Mouse (Mus musculus) olfactory bulb, adult 2 months (tissue): ENCODE measurements at regions not wholly inside any gene's neighbourhood (a gene's known extent, or its start where the extent isn't known, plus 50 kb on each side); places are given as distances from the start of the nearest gene placed in this dataset.

Experiments used
- H3K27ac ChIP-seq: fragments of 200-500 bp; 2 replicates; pipeline ENCODE4 v1.5.1; 2012; ENCODE audit warnings: low read depth, low read length; ENCODE audit not compliant: insufficient read depth
- H3K4me1 ChIP-seq: fragments of 200-500 bp; 2 replicates; pipeline ENCODE4 v1.6.1; 2012; ENCODE audit warnings: low read length; ENCODE audit not compliant: control insufficient read depth, insufficient read depth
- H3K4me3 ChIP-seq: fragments of 200-500 bp; 2 replicates; pipeline ENCODE4 v1.5.1; 2012; ENCODE audit warnings: mild to moderate bottlenecking, low read depth, low read length, moderate library complexity; ENCODE audit not compliant: insufficient read depth
- CTCF ChIP-seq: fragments of 200-500 bp; IDR thresholded peaks from 2 replicates; pipeline ENCODE4 v1.5.1; 2012; ENCODE audit warnings: low read depth, mild to moderate bottlenecking, low read length, moderate library complexity; ENCODE audit not compliant: insufficient read depth
- POLR2A ChIP-seq: fragments of 200-500 bp; IDR thresholded peaks from 2 replicates; pipeline ENCODE4 v1.6.1; 2012; ENCODE audit warnings: mild to moderate bottlenecking, low read depth, low read length, moderate library complexity; ENCODE audit not compliant: insufficient read depth
- WGBS: fragments of 180-500 bp; shearing (Covaris S2); methylation state at CpG from one replicate; pipeline ENCODE4 v1.1.7; 2018; 5-methylcytosine and 5-hydroxymethylcytosine counted together

DNA sequence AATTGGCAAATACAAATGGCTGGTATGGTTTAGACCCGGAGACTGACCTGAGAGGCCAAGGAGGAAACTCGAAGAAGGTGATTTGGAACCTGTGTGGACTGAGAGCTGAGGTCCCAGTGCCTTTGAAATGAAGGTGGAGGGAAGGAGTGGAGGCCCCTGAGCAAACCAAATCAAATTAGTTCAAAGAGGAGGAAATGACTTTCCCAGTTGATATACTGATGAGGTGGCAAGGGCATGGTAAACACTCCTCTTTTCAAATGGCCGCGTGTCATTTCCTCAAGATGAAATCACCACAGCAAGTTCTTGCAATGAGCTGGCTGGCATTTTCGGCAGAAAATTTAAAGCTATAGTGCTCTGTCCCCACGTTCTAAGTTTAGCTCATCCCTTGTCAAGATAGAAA is 209.1 kb downstream of the Phlda1 start:
- H3K4me1 ChIP-seq, result no peaks in the 10 kb centered on the region
- TF ChIP-seq POLR2A (no peak), CTCF (no peak)
- H3K4me3 ChIP-seq, result no peak overlapping the region
- WGBS, result 84% methylated on average over 6 of the region's 6 CpGs
- H3K27ac ChIP-seq, result no peak overlapping the region

DNA sequence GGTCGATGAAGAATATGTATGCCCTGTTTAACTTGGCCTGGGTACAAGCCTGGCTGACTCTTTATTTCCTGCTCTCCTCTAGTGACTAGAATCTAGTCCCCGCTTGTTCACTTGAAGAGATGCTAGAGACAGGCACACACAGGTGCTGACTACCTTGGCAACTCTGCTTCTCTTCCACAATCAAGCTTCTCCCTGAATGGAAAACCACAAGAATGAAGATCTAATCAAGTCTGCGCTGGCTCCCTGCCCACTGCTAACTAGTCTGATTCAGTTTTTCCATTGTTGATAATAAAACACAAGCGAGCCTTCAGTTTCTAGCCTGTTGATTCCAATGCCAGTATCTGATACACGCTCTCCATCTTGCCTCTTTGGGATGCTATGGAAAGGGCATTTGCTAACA is 213.5 kb downstream of the Phlda1 start:
- no peak for TF ChIP-seq CTCF
- TF ChIP-seq POLR2A, result no peak
- no peak overlapping the region for H3K27ac ChIP-seq
- WGBS, result 68% methylated on average over 5 of the region's 5 CpGs
- H3K4me1 ChIP-seq, result peaks cover 4% of the 10 kb centered on the region
- H3K4me3 ChIP-seq, result no peak overlapping the region

DNA sequence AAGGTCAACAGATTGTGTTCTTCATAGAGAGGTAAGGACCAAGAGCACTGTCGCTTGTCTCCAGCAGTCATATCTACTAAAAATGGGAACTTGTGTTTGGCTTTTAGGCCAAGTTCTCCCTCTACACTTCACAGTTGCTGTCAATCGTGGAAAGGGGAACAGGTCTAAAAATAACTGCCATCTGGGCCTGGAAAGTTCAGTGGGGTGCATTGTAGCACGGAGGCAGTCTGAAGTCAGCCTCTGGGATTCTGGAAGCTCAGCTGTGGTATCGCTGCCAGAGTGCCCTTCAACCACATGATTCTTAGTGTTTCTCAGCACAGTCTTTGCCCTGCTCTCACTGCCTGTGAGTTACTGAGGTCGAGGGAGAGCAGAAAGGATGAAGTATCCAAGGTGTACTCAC is 215.0 kb downstream of the Phlda1 start:
- WGBS, result 54% methylated on average over 5 of the region's 5 CpGs
- Histone ChIP-seq H3K4me1 (peaks cover 4% of the 10 kb centered on the region), H3K4me3 (no peak overlapping the region), H3K27ac (no peak overlapping the region)
- TF ChIP-seq POLR2A (no peak), CTCF (no peak)

DNA sequence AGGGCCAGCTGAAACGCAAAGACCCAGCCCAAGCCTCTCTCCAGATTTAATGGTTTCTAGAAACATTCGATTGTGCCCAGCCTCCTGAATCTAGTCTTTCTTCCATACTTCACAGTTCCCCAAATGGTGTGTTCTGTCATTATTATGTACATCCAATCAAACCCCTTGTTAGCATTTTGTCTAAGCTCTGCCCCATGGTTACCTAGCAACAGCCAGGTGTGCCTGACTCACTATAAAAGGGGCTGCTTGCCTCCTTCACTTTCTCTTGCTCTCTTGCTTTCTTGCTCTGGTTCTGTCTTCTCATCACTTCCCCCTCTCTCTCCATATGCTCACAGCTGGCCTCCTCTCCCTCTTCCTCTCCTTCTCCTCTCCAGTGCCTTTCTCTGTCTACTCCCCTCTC is 217.8 kb downstream of the Phlda1 start:
- TF ChIP-seq POLR2A (no peak), CTCF (no peak)
- 83% methylated on average over 2 of the region's 2 CpGs for WGBS

DNA sequence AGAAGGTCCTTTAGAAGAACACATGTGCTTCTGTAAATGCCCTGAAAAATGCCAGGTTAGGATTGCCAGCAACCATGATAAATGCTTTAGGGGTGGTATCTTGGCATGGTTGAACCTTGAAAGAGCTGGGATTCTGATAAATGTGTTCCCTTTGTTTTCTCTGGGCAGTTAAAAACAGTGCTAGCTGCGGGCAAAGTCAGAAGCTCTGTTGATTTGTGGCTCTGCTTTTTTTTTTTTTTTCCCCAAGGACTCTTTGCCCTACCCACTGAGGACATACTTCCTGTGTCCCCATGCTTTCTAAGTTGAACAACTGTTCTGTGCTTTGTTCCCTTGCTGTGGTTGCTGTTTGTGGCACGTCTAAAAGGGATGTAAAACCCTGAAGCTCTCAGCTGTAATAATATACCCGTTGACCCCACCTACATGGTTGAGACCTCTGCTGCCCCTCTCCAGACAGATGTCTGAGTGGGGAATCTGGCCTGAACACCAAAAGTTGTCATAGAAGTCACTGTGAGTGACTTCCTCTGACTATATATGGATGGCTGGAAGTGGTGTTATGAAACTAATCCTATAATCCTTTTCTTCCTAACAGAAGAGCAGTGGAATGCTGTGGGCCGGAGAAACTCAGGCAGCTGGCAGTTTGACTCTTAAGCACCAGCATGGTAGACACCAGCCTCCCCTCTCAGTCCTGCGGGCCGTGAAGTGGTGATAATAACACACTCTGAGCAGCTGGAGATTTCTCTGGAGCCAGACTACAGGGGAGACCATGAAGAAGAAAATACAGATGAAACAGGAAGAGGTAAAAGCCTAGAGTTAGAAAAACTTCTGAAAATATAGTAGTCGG is 218.7 kb downstream of the Phlda1 start:
- H3K4me3 ChIP-seq, result no peak overlapping the region
- peaks cover 4% of the 10 kb centered on the region for H3K4me1 ChIP-seq
- WGBS, result 72% methylated on average over 7 of the region's 7 CpGs
- TF ChIP-seq CTCF, result no peak
- TF ChIP-seq POLR2A, result no peak
- no peak overlapping the region for H3K27ac ChIP-seq

More for the DNA sequence above, 217.8 kb downstream of the Phlda1 start:
- no peak overlapping the region for H3K27ac ChIP-seq
- H3K4me1 ChIP-seq, result peaks cover 4% of the 10 kb centered on the region
- H3K4me3 ChIP-seq, result no peak overlapping the region

DNA sequence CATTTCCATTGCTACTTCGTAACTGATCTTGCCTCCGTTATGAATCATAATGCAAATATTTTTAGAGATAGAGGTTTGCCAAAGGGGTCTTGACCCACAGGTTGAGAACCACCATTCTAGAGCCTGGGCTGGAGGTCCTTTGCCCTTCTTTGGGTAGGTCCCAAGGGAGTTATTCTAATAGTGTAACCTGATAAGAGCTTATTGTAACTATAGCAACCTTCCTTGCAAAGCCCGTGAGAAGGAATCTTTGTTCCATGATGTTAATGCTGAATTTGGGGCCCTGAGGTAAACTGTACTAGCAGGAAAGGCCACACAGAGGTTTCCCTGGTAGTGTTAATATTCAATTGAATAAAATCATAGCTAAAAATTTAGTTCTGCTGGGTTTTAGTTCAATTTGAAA is 229.9 kb downstream of the Phlda1 start:
- H3K4me3 ChIP-seq, result no peak overlapping the region
- H3K4me1 ChIP-seq, result no peaks in the 10 kb centered on the region
- TF ChIP-seq POLR2A (no peak), CTCF (no peak)
- 76% methylated on average over 3 of the region's 3 CpGs for WGBS
- H3K27ac ChIP-seq, result no peak overlapping the region

DNA sequence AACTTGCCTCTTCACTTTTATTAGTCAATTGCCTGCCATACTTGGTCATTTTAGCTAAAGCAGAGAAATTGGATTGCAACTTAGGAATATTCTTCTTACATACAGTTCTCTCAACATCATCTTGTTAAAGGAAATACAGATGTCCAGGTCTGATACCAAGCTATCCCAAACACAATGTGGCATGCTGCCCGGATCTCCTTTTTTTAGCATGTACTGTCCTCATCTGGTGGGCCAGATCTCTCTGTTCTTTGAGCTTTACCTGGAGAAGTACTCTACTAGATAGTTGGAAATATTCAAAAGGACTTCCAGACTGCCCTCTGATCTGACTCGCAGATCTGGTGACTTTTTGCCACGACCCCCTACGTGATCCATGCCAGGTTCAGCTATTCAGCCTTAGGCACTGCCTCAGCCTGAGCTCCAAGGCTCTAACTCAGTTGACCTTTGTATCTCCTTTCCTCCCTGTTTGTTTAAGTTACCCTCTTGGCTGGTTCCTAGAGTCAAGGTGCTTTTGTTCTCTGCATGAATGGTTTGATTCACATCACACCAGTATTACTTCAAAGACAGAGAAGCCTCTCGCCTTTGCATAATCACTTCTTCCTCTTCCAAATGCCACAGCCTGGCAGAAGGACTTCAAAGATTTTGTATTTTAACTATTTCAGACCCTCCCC is 232.9 kb upstream of the Krr1 start:
- no peak for TF ChIP-seq POLR2A
- Histone ChIP-seq H3K4me1 (no peaks in the 10 kb centered on the region), H3K4me3 (no peak overlapping the region), H3K27ac (no peak overlapping the region)
- WGBS, result 65% methylated on average over 5 of the region's 5 CpGs

DNA sequence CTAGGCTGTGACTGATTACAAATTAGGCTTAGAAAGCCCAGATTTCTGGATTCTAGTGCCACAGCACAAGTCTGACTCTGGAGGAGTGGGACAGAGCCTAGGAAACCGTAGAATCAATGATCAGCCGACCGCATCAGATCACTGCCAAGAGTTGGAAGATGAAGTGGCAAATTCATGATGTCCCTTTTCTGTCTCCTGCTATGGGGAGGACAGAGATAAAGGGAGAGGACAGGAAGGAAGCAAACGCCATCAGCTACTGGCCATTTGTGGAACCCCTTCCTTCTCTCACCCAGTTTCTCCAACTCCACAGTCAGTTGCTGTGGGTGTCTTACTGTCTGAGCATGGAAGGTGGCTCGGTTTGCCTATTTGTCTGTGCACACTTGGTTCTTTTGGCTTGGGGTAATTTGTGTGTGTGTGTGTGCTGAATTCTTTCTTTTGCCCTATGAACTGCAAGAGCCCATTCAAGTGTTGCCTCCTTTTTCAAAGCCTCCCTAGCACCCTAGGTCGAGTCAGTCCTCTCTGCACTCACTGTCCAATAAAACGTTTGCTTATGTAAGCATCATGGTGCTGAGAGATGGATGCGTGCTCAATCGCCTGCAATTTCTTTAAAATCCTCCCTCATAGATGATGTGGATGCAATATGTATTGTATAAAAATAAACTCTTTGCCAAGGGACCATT is 231.7 kb upstream of the Krr1 start:
- H3K4me1 ChIP-seq, result no peaks in the 10 kb centered on the region
- no peak for TF ChIP-seq POLR2A
- TF ChIP-seq CTCF, result no peak
- H3K4me3 ChIP-seq, result no peak overlapping the region
- 74% methylated on average over 9 of the region's 9 CpGs for WGBS
- H3K27ac ChIP-seq, result no peak overlapping the region
